9 mouse cellular contexts compared by ENCODE assay signal in genomic region chr7:141173323-141173850, GRCm38 (mm10). TPM values are rescaled to one million over a fixed set of nuclear protein-coding genes. Genes with fewer than 3 reads are reported as not detected.
DNase-seq lines count a peak whose midpoint lies in the region; ATAC-seq and TF ChIP-seq lines count a peak whose summit lies in the region.
"Had no signal": no experiment of that assay in that cellular context is flagged by ENCODE, and none has a peak within 500 bp of the region (broad histone marks: within the 10 kb centered on the region; RNA-seq: fewer than 3 reads in every experiment).

No protein-coding gene starts in this region.

- H3K27me3 ChIP-seq in heart, embryonic 14.5 days (ENCODE audit: control insufficient read depth, insufficient read depth, low read length): peaks cover 10% of the 10 kb centered on the region; the same call in 1 of the 2 replicates
- no peaks in the 10 kb centered on the region for H3K27me3 ChIP-seq in MEL (ENCODE audit: control insufficient read depth in 1 of 2, insufficient read depth in 2 of 2, low read length in 2 of 2)
- 0 out of 2 replicates have a peak, but pooled peaks cover 6% of the 10 kb centered on the region for H3K27me3 ChIP-seq in hindbrain, embryonic 12.5 days
- H3K27me3 ChIP-seq in midbrain, embryonic 12.5 days: 0 out of 2 replicates have a peak, but pooled peaks cover 4% of the 10 kb centered on the region

- DNase-seq in heart, postnatal 14 days: no peak
- DNase-seq in MEL (ENCODE audit: low read depth, low spot score): no peak
- DNase-seq in ovary, postnatal 14 days (ENCODE audit: low spot score): no peak
- DNase-seq in layer of hippocampus, adult 9-11 months: no peak
- DNase-seq in spleen, adult 12 weeks (ENCODE audit: low spot score): no peak

- no peak for TF ChIP-seq POLR2A in MEL (IDR thresholded peaks at IDR 0.05; ENCODE audit: control insufficient read depth in 1 of 2, insufficient read depth in 1 of 2, low read depth in 1 of 2, low read length in 2 of 2, poor library complexity in 1 of 2)

- H3K9ac ChIP-seq in heart, embryonic 14.5 days (ENCODE audit: low read length): peak overlapping the region; percentile 72
- H3K9ac ChIP-seq in MEL (ENCODE audit: control insufficient read depth, low read depth, low read length, poor library complexity, severe bottlenecking): peak overlapping the region; percentile 81
- H3K9ac ChIP-seq in hindbrain, embryonic 12.5 days: peak overlapping the region; percentile 73
- no peak overlapping the region for H3K9ac ChIP-seq in midbrain, embryonic 12.5 days (replicated peaks)

- 92% methylated on average over 5 of the region's 5 CpGs for WGBS in heart, embryonic 14.5 days
- 85% methylated on average over 5 of the region's 5 CpGs for WGBS in hindbrain, embryonic 12.5 days
- 93% methylated on average over 5 of the region's 5 CpGs for WGBS in midbrain, embryonic 12.5 days

- ATAC-seq in heart, embryonic 14.5 days (ENCODE audit: insufficient number of reproducible peaks, insufficient read depth, low FRiP score, low read depth): no peak
- no peak for ATAC-seq in hindbrain, embryonic 12.5 days (ENCODE audit: low FRiP score)
- no peak for ATAC-seq in midbrain, embryonic 12.5 days (ENCODE audit: low FRiP score, low read depth)

- TF ChIP-seq EP300 in MEL (IDR thresholded peaks at IDR 0.05; ENCODE audit: low read depth in 1 of 2, low read length in 2 of 2): no peak

- H3K4me2 ChIP-seq in heart, embryonic 14.5 days (ENCODE audit: low read length): peak overlapping the region; percentile 73
- peak overlapping the region; percentile 53 for H3K4me2 ChIP-seq in hindbrain, embryonic 12.5 days (replicated peaks)
- H3K4me2 ChIP-seq in midbrain, embryonic 12.5 days (replicated peaks): peak overlapping the region; percentile 55

- H3K36me3 ChIP-seq in heart, embryonic 14.5 days (ENCODE audit: control insufficient read depth, insufficient read depth, low read length): no peaks in the 10 kb centered on the region
- H3K36me3 ChIP-seq in MEL (ENCODE audit: control insufficient read depth in 1 of 2, insufficient read depth in 2 of 2, low read length in 2 of 2): peaks cover 0 to 7% of the 10 kb centered on the region in 2 experiments; a peak in 2 of 4 replicates
- no peaks in the 10 kb centered on the region for H3K36me3 ChIP-seq in hindbrain, embryonic 12.5 days
- no peaks in the 10 kb centered on the region for H3K36me3 ChIP-seq in midbrain, embryonic 12.5 days

- H3K9me3 ChIP-seq in heart, embryonic 14.5 days (ENCODE audit: control insufficient read depth, low read length): no peaks in the 10 kb centered on the region
- H3K9me3 ChIP-seq in MEL (replicated peaks; ENCODE audit: insufficient read depth, low read length): no peaks in the 10 kb centered on the region
- H3K9me3 ChIP-seq in hindbrain, embryonic 12.5 days (replicated peaks): no peaks in the 10 kb centered on the region
- H3K9me3 ChIP-seq in midbrain, embryonic 12.5 days: no peaks in the 10 kb centered on the region

- intact Hi-C loops in heart, postnatal 14 days (cut with DNase I): loop anchor here (5.0 kb wide), 3 partner anchors 51 to 316 kb away; partner anchors contain the start of genes Bet1l, Gm45785, Ptdss2 and Ric8a

- H3K4me1 ChIP-seq in heart, embryonic 14.5 days (ENCODE audit: control insufficient read depth in 2 of 2, insufficient read depth in 2 of 2, low read length in 2 of 2): peaks cover 6 to 11% of the 10 kb centered on the region in 2 experiments; a peak in 3 of 4 replicates
- peaks cover 6 to 10% of the 10 kb centered on the region in 2 experiments for H3K4me1 ChIP-seq in MEL (ENCODE audit: control insufficient read depth in 1 of 2, insufficient read depth in 2 of 2, low read length in 2 of 2)
- H3K4me1 ChIP-seq in hindbrain, embryonic 12.5 days: peaks cover 14% of the 10 kb centered on the region
- H3K4me1 ChIP-seq in midbrain, embryonic 12.5 days: peaks cover 15% of the 10 kb centered on the region

- TF ChIP-seq CTCF in MEL (IDR thresholded peaks at IDR 0.05 in 2 of 3, conservative IDR thresholded peaks at IDR 0.05 in 1 of 3; ENCODE audit: control insufficient read depth in 1 of 3, insufficient read depth in 1 of 3, low read depth in 2 of 3, low read length in 3 of 3, poor library complexity in 1 of 3, severe bottlenecking in 1 of 3): no peak

- H3K27ac ChIP-seq in heart, embryonic 14.5 days (replicated peaks in 1 of 2; ENCODE audit: control insufficient read depth in 1 of 2, insufficient read depth in 1 of 2, low read depth in 2 of 2, low read length in 2 of 2): peak overlapping the region; percentile 96 to 99; a peak in 1 of 4 replicates
- peak overlapping the region; percentile 82 for H3K27ac ChIP-seq in MEL (ENCODE audit: control insufficient read depth, low read depth, low read length)
- H3K27ac ChIP-seq in hindbrain, embryonic 12.5 days: peak overlapping the region; percentile 96
- no peak overlapping the region for H3K27ac ChIP-seq in midbrain, embryonic 12.5 days (replicated peaks)

- H3K4me3 ChIP-seq in heart, embryonic 14.5 days (ENCODE audit: control insufficient read depth in 1 of 2, insufficient read depth in 1 of 2, low read depth in 1 of 2, low read length in 2 of 2): peak overlapping the region; percentile 57 to 91; a peak in 3 of 4 replicates
- peak overlapping the region; percentile 82 to 84 for H3K4me3 ChIP-seq in MEL (ENCODE audit: control insufficient read depth in 1 of 2, insufficient read depth in 1 of 2, low read depth in 2 of 2, low read length in 2 of 2)
- H3K4me3 ChIP-seq in hindbrain, embryonic 12.5 days: peak overlapping the region; percentile 57; the same call in 1 of the 2 replicates
- H3K4me3 ChIP-seq in midbrain, embryonic 12.5 days: peak overlapping the region; percentile 53; the same call in 1 of the 2 replicates

- H3K79me2 ChIP-seq in MEL (ENCODE audit: control insufficient read depth, insufficient read depth, low read length, poor library complexity): peaks cover 6% of the 10 kb centered on the region; the same call in 1 of the 2 replicates

- no peak for TF ChIP-seq RAD21 in MEL (IDR thresholded peaks at IDR 0.05; ENCODE audit: low read depth, low read length)

TF ChIP-seq in MEL, 35 proteins besides CTCF, POLR2A, EP300 and RAD21:
- TF ChIP-seq CHD1 (IDR thresholded peaks at IDR 0.05; ENCODE audit: low read depth, low read length) (no peak), ELF1 (IDR thresholded peaks at IDR 0.05; ENCODE audit: low read depth, low read length) (no peak), ZC3H11A (IDR thresholded peaks at IDR 0.05; ENCODE audit: low read depth, low read length) (no peak), USF2 (IDR thresholded peaks at IDR 0.05; ENCODE audit: borderline replicate concordance in 1 of 2, insufficient read depth in 1 of 2, low read depth in 1 of 2, low read length in 2 of 2) (no peak), MEF2A (IDR thresholded peaks at IDR 0.05; ENCODE audit: extremely low read depth, insufficient replicate concordance, low read depth, low read length, poor library complexity, severe bottlenecking) (no peak), E2F4 (IDR thresholded peaks at IDR 0.05; ENCODE audit: borderline replicate concordance, low read depth, low read length) (no peak), TBP (IDR thresholded peaks at IDR 0.05; ENCODE audit: low read depth, low read length) (no peak)

RNA-seq across cellular contexts. Expression of gene Rnh1, which starts 0.7 kb away (rescaled TPM):
- polyA plus RNA-seq in heart, embryonic 14.5 days (2014; fragmentation: Nextera tagmentation; extraction: Ambion mirVana): 109 and 116 TPM in 2 replicates
- 10 to 100 TPM; 60.8 to 70.2 TPM for total RNA-seq in heart, postnatal 14 days (2021)
- total RNA-seq in MEL (2012; rRNA removed): 69.6 and 71.4 TPM in 2 replicates
- 10 to 100 TPM in 1 of 2 experiments, not detected in 1; 94.5 TPM for polyA plus RNA-seq in MEL (2012; ENCODE audit: insufficient read depth in 1 of 2, insufficient read length in 2 of 2, low read depth in 1 of 2, low replicate concordance in 2 of 2, missing spikeins in 1 of 2)
- polyA plus RNA-seq in hindbrain, embryonic 12.5 days (2016; fragmentation: Nextera tagmentation; extraction: Ambion mirVana): 61.0 and 61.9 TPM in 2 replicates
- 47.4 and 54.9 TPM in 2 replicates for polyA plus RNA-seq in midbrain, embryonic 12.5 days (2016; fragmentation: Nextera tagmentation; extraction: Ambion mirVana)

RNA-seq across cellular contexts. Expression of gene Hras, which starts 20.4 kb away (rescaled TPM):
- 93.9 and 96.7 TPM in 2 replicates for polyA plus RNA-seq in heart, embryonic 14.5 days (2014; fragmentation: Nextera tagmentation; extraction: Ambion mirVana)
- 100 to 1,000 TPM; 101 to 104 TPM for total RNA-seq in heart, postnatal 14 days (2021)
- total RNA-seq in MEL (2012; rRNA removed): 137 and 183 TPM in 2 replicates
- 100 to 1,000 TPM in 1 of 2 experiments, not detected in 1; 149 TPM for polyA plus RNA-seq in MEL (2012; ENCODE audit: insufficient read depth in 1 of 2, insufficient read length in 2 of 2, low read depth in 1 of 2, low replicate concordance in 2 of 2, missing spikeins in 1 of 2)
- polyA plus RNA-seq in hindbrain, embryonic 12.5 days (2016; fragmentation: Nextera tagmentation; extraction: Ambion mirVana): 95.1 and 103 TPM in 2 replicates
- polyA plus RNA-seq in midbrain, embryonic 12.5 days (2016; fragmentation: Nextera tagmentation; extraction: Ambion mirVana): 93.4 and 96.4 TPM in 2 replicates

RNA-seq across cellular contexts. Expression of gene Lrrc56, which starts 20.6 kb away (rescaled TPM):
- polyA plus RNA-seq in heart, embryonic 14.5 days (2014; fragmentation: Nextera tagmentation; extraction: Ambion mirVana): 1.6 and 2.8 TPM in 2 replicates
- total RNA-seq in heart, postnatal 14 days (2021): 1 to 10 TPM; 2.6 to 3.6 TPM
- 1.0 and 1.6 TPM in 2 replicates for total RNA-seq in MEL (2012; rRNA removed)
- 1 to 10 TPM in 1 of 2 experiments, not detected in 1; 5.5 TPM for polyA plus RNA-seq in MEL (2012; ENCODE audit: insufficient read depth in 1 of 2, insufficient read length in 2 of 2, low read depth in 1 of 2, low replicate concordance in 2 of 2, missing spikeins in 1 of 2)
- polyA plus RNA-seq in hindbrain, embryonic 12.5 days (2016; fragmentation: Nextera tagmentation; extraction: Ambion mirVana): 10.8 and 12.2 TPM in 2 replicates
- 13.1 and 14.4 TPM in 2 replicates for polyA plus RNA-seq in midbrain, embryonic 12.5 days (2016; fragmentation: Nextera tagmentation; extraction: Ambion mirVana)

RNA-seq across cellular contexts. Expression of gene Lmntd2, which starts 40.5 kb away (rescaled TPM):
- polyA plus RNA-seq in heart, embryonic 14.5 days (2014; fragmentation: Nextera tagmentation; extraction: Ambion mirVana): 0.46 and 0.62 TPM in 2 replicates
- not detected for total RNA-seq in heart, postnatal 14 days (2021)
- total RNA-seq in MEL (2012; rRNA removed): not detected in 2 replicates
- polyA plus RNA-seq in MEL (2012; ENCODE audit: insufficient read depth in 1 of 2, insufficient read length in 2 of 2, low read depth in 1 of 2, low replicate concordance in 2 of 2, missing spikeins in 1 of 2): under 1 TPM in 1 of 2 experiments, not detected in 1; 0.43 TPM
- polyA plus RNA-seq in hindbrain, embryonic 12.5 days (2016; fragmentation: Nextera tagmentation; extraction: Ambion mirVana): 3.3 and 3.9 TPM in 2 replicates
- 3.7 and 3.8 TPM in 2 replicates for polyA plus RNA-seq in midbrain, embryonic 12.5 days (2016; fragmentation: Nextera tagmentation; extraction: Ambion mirVana)
- total RNA-seq: gastrocnemius, postnatal 14 days had no signal

RNA-seq across cellular contexts. Expression of gene Rassf7, which starts 42.3 kb away (rescaled TPM):
- polyA plus RNA-seq in heart, embryonic 14.5 days (2014; fragmentation: Nextera tagmentation; extraction: Ambion mirVana): 12.1 and 12.4 TPM in 2 replicates
- 1 to 10 TPM; 1.2 to 1.5 TPM for total RNA-seq in heart, postnatal 14 days (2021)
- 7.0 and 7.6 TPM in 2 replicates for total RNA-seq in MEL (2012; rRNA removed)
- 1 to 10 TPM in 1 of 2 experiments, not detected in 1; 9.5 TPM for polyA plus RNA-seq in MEL (2012; ENCODE audit: insufficient read depth in 1 of 2, insufficient read length in 2 of 2, low read depth in 1 of 2, low replicate concordance in 2 of 2, missing spikeins in 1 of 2)
- polyA plus RNA-seq in hindbrain, embryonic 12.5 days (2016; fragmentation: Nextera tagmentation; extraction: Ambion mirVana): 34.7 and 35.6 TPM in 2 replicates
- 40.1 and 40.6 TPM in 2 replicates for polyA plus RNA-seq in midbrain, embryonic 12.5 days (2016; fragmentation: Nextera tagmentation; extraction: Ambion mirVana)
